In genomic region chr7:19164978-19165377, GRCm38 (mm10) we compare ENCODE assay signal across 8 mouse cellular contexts. TPM values are rescaled to one million over a fixed set of nuclear protein-coding genes. Genes with fewer than 3 reads are reported as not detected.
DNase-seq lines count a peak whose midpoint lies in the region; ATAC-seq and TF ChIP-seq lines count a peak whose summit lies in the region.

No protein-coding gene starts in this region.

- intact Hi-C loops in gastrocnemius, postnatal 14 days (cut with DNase I; ENCODE audit: low total_unique reads), result no loop called here

- H3K4me3 ChIP-seq in lung, postnatal 0 days (ENCODE audit: low read depth, low read length), result no peak overlapping the region
- H3K4me3 ChIP-seq in embryonic facial prominence, embryonic 13.5 days, result peak overlapping the region; percentile 7; the same call in 1 of the 2 replicates
- H3K4me3 ChIP-seq in limb, embryonic 12.5 days (replicated peaks), result peak overlapping the region; percentile 19; the same call in 1 of the 2 replicates
- H3K4me3 ChIP-seq in neural tube, embryonic 13.5 days, result no peak overlapping the region; the same call in 1 of the 2 replicates

- no peaks in the 10 kb centered on the region; the same call in none of the 2 replicates for H3K27me3 ChIP-seq in lung, postnatal 0 days (replicated peaks; ENCODE audit: insufficient read depth, low read length)
- H3K27me3 ChIP-seq in embryonic facial prominence, embryonic 13.5 days, result peaks cover 56% of the 10 kb centered on the region
- peaks cover 71% of the 10 kb centered on the region for H3K27me3 ChIP-seq in limb, embryonic 12.5 days
- H3K27me3 ChIP-seq in neural tube, embryonic 13.5 days, result peaks cover 53% of the 10 kb centered on the region

- no peak overlapping the region for H3K27ac ChIP-seq in lung, postnatal 0 days (ENCODE audit: low read length)
- no peak overlapping the region for H3K27ac ChIP-seq in embryonic facial prominence, embryonic 13.5 days
- H3K27ac ChIP-seq in limb, embryonic 12.5 days, result no peak overlapping the region
- no peak overlapping the region for H3K27ac ChIP-seq in neural tube, embryonic 13.5 days (replicated peaks)

- H3K9me3 ChIP-seq in lung, postnatal 0 days (ENCODE audit: low read length), result no peaks in the 10 kb centered on the region
- no peaks in the 10 kb centered on the region for H3K9me3 ChIP-seq in embryonic facial prominence, embryonic 13.5 days
- no peaks in the 10 kb centered on the region for H3K9me3 ChIP-seq in limb, embryonic 12.5 days
- no peaks in the 10 kb centered on the region for H3K9me3 ChIP-seq in neural tube, embryonic 13.5 days

- WGBS in lung, postnatal 0 days, result 2% methylated on average over 13 of the region's 13 CpGs
- 4% methylated on average over 13 of the region's 13 CpGs for WGBS in embryonic facial prominence, embryonic 13.5 days
- 3% methylated on average over 13 of the region's 13 CpGs for WGBS in limb, embryonic 12.5 days
- WGBS in neural tube, embryonic 13.5 days, result 3% methylated on average over 13 of the region's 13 CpGs

- H3K4me2 ChIP-seq in lung, postnatal 0 days (replicated peaks; ENCODE audit: low read depth, low read length), result peak overlapping the region; percentile 33
- peak overlapping the region; percentile 48 for H3K4me2 ChIP-seq in embryonic facial prominence, embryonic 13.5 days
- H3K4me2 ChIP-seq in limb, embryonic 12.5 days, result peak overlapping the region; percentile 37
- H3K4me2 ChIP-seq in neural tube, embryonic 13.5 days, result peak overlapping the region; percentile 32

- peak; percentile 65 for DNase-seq in lung, postnatal 0 days (ENCODE audit: low spot score)
- no peak for DNase-seq in lung, postnatal 14 days
- no peak for DNase-seq in adrenal gland, postnatal 25 days
- no peak for DNase-seq in ovary, postnatal 10 days (ENCODE audit: low spot score)
- DNase-seq in gastrocnemius, postnatal 14 days, result no peak

- TF ChIP-seq CTCF in lung, postnatal 0 days (IDR thresholded peaks at IDR 0.05), result no peak

- no peaks in the 10 kb centered on the region for H3K36me3 ChIP-seq in lung, postnatal 0 days (ENCODE audit: insufficient read depth, low read length)
- H3K36me3 ChIP-seq in embryonic facial prominence, embryonic 13.5 days, result no peaks in the 10 kb centered on the region
- H3K36me3 ChIP-seq in limb, embryonic 12.5 days, result no peaks in the 10 kb centered on the region
- no peaks in the 10 kb centered on the region for H3K36me3 ChIP-seq in neural tube, embryonic 13.5 days

- no peak for TF ChIP-seq EP300 in lung, postnatal 0 days (IDR thresholded peaks at IDR 0.05)

- H3K4me1 ChIP-seq in lung, postnatal 0 days (ENCODE audit: insufficient read depth, low read depth, low read length), result peaks cover 10% of the 10 kb centered on the region; the same call in 1 of the 2 replicates
- H3K4me1 ChIP-seq in embryonic facial prominence, embryonic 13.5 days, result peaks cover 30% of the 10 kb centered on the region
- H3K4me1 ChIP-seq in limb, embryonic 12.5 days (replicated peaks), result peaks cover 29% of the 10 kb centered on the region
- peaks cover 28% of the 10 kb centered on the region for H3K4me1 ChIP-seq in neural tube, embryonic 13.5 days (replicated peaks)

- ATAC-seq in lung, postnatal 0 days, result peak; percentile 35
- ATAC-seq in embryonic facial prominence, embryonic 13.5 days (ENCODE audit: insufficient number of reproducible peaks, insufficient read depth, low FRiP score, low TSS enrichment, low read depth), result no peak
- ATAC-seq in limb, embryonic 12.5 days (ENCODE audit: insufficient number of reproducible peaks, insufficient read depth, low FRiP score, low TSS enrichment, low read depth), result no peak
- ATAC-seq in neural tube, embryonic 13.5 days (ENCODE audit: low read depth), result no peak

- no peak overlapping the region for H3K9ac ChIP-seq in lung, postnatal 0 days (replicated peaks; ENCODE audit: low read depth)
- 0 out of 2 replicates have a peak overlapping the region, but pooled peaks have one; percentile 27 for H3K9ac ChIP-seq in embryonic facial prominence, embryonic 13.5 days
- H3K9ac ChIP-seq in limb, embryonic 12.5 days (replicated peaks), result no peak overlapping the region
- no peak overlapping the region for H3K9ac ChIP-seq in neural tube, embryonic 13.5 days

RNA-seq across cellular contexts. Expression of gene Gipr, which starts 0.9 kb away (rescaled TPM):
- 0.80 and 1.0 TPM in 2 replicates for polyA plus RNA-seq in lung, postnatal 0 days (2015; fragmentation: Nextera tagmentation; extraction: Ambion mirVana)
- polyA plus RNA-seq in embryonic facial prominence, embryonic 13.5 days (2015; fragmentation: Nextera tagmentation; extraction: Ambion mirVana), result 0.37 and 0.56 TPM in 2 replicates
- 0.18 and 0.36 TPM in 2 replicates for polyA plus RNA-seq in limb, embryonic 12.5 days (2016; fragmentation: Nextera tagmentation; extraction: Ambion mirVana)
- polyA plus RNA-seq in neural tube, embryonic 13.5 days (2015; fragmentation: Nextera tagmentation; extraction: Ambion mirVana), result 1.3 and 1.4 TPM in 2 replicates
- 0.27 and 0.43 TPM in 2 replicates for total RNA-seq in adrenal gland, postnatal 25 days (2021)
- total RNA-seq in gastrocnemius, postnatal 14 days (2021), result under 1 TPM in 1 of 2 experiments, not detected in 1; 0.09 TPM

RNA-seq across cellular contexts. Expression of gene Eml2, which starts 11.2 kb away (rescaled TPM):
- 17.9 and 21.7 TPM in 2 replicates for polyA plus RNA-seq in lung, postnatal 0 days (2015; fragmentation: Nextera tagmentation; extraction: Ambion mirVana)
- 5.1 and 7.2 TPM in 2 replicates for polyA plus RNA-seq in embryonic facial prominence, embryonic 13.5 days (2015; fragmentation: Nextera tagmentation; extraction: Ambion mirVana)
- polyA plus RNA-seq in limb, embryonic 12.5 days (2016; fragmentation: Nextera tagmentation; extraction: Ambion mirVana), result 3.9 and 5.9 TPM in 2 replicates
- polyA plus RNA-seq in neural tube, embryonic 13.5 days (2015; fragmentation: Nextera tagmentation; extraction: Ambion mirVana), result 6.8 and 8.1 TPM in 2 replicates
- 36.3 and 66.2 TPM in 2 replicates for total RNA-seq in adrenal gland, postnatal 25 days (2021)
- 10 to 100 TPM; 12.1 to 14.2 TPM for total RNA-seq in gastrocnemius, postnatal 14 days (2021)

RNA-seq across cellular contexts. Expression of gene Snrpd2, which starts 15.5 kb away (rescaled TPM):
- 63.2 and 65.2 TPM in 2 replicates for polyA plus RNA-seq in lung, postnatal 0 days (2015; fragmentation: Nextera tagmentation; extraction: Ambion mirVana)
- polyA plus RNA-seq in embryonic facial prominence, embryonic 13.5 days (2015; fragmentation: Nextera tagmentation; extraction: Ambion mirVana), result 137 and 167 TPM in 2 replicates
- 161 and 170 TPM in 2 replicates for polyA plus RNA-seq in limb, embryonic 12.5 days (2016; fragmentation: Nextera tagmentation; extraction: Ambion mirVana)
- polyA plus RNA-seq in neural tube, embryonic 13.5 days (2015; fragmentation: Nextera tagmentation; extraction: Ambion mirVana), result 108 and 118 TPM in 2 replicates
- 90.5 and 99.0 TPM in 2 replicates for total RNA-seq in adrenal gland, postnatal 25 days (2021)
- 10 to 100 TPM; 62.3 to 66.5 TPM for total RNA-seq in gastrocnemius, postnatal 14 days (2021)

RNA-seq across cellular contexts. Expression of gene Qpctl, which starts 15.9 kb away (rescaled TPM):
- polyA plus RNA-seq in lung, postnatal 0 days (2015; fragmentation: Nextera tagmentation; extraction: Ambion mirVana), result 14.1 and 14.5 TPM in 2 replicates
- polyA plus RNA-seq in embryonic facial prominence, embryonic 13.5 days (2015; fragmentation: Nextera tagmentation; extraction: Ambion mirVana), result 15.2 and 16.2 TPM in 2 replicates
- polyA plus RNA-seq in limb, embryonic 12.5 days (2016; fragmentation: Nextera tagmentation; extraction: Ambion mirVana), result 15.9 and 17.2 TPM in 2 replicates
- polyA plus RNA-seq in neural tube, embryonic 13.5 days (2015; fragmentation: Nextera tagmentation; extraction: Ambion mirVana), result 21.7 and 22.2 TPM in 2 replicates
- 15.4 and 20.3 TPM in 2 replicates for total RNA-seq in adrenal gland, postnatal 25 days (2021)
- 1 to 10 TPM; 3.1 to 4.2 TPM for total RNA-seq in gastrocnemius, postnatal 14 days (2021)

RNA-seq across cellular contexts. Expression of gene Fbxo46, which starts 45.3 kb away (rescaled TPM):
- polyA plus RNA-seq in lung, postnatal 0 days (2015; fragmentation: Nextera tagmentation; extraction: Ambion mirVana), result 9.9 and 10.1 TPM in 2 replicates
- 15.3 and 16.6 TPM in 2 replicates for polyA plus RNA-seq in embryonic facial prominence, embryonic 13.5 days (2015; fragmentation: Nextera tagmentation; extraction: Ambion mirVana)
- 19.3 and 19.6 TPM in 2 replicates for polyA plus RNA-seq in limb, embryonic 12.5 days (2016; fragmentation: Nextera tagmentation; extraction: Ambion mirVana)
- polyA plus RNA-seq in neural tube, embryonic 13.5 days (2015; fragmentation: Nextera tagmentation; extraction: Ambion mirVana), result 17.7 and 18.1 TPM in 2 replicates
- 11.7 and 15.1 TPM in 2 replicates for total RNA-seq in adrenal gland, postnatal 25 days (2021)
- 1 to 10 TPM; 3.2 TPM for total RNA-seq in gastrocnemius, postnatal 14 days (2021)

Comparison
In these comparisons a context has a peak if more than half of its experiments do, and no peak if none do; other contexts are left out.
1. H3K4me3 ChIP-seq: peak in embryonic facial prominence, embryonic 13.5 days (single experiment) and limb, embryonic 12.5 days (single experiment); none in lung, postnatal 0 days (single experiment) and neural tube, embryonic 13.5 days (single experiment).
2. Peak in every context shown above with its lines, with median percentiles within 50 percentile points of each other: H3K4me2 ChIP-seq.